Mouse (Mus musculus): ENCODE data around the gene Greb1. TPM values are rescaled to one million over a fixed set of nuclear protein-coding genes. Genes with fewer than 3 reads are reported as not detected.

Greb1 gene
- under 1 TPM in 1 of 2 experiments, not detected in 1; 0.12 TPM for polyA plus RNA-seq (2017; shearing (Covaris generic))

GRCm38 (mm10) chr12:16800259-16800958, at the start of gene Greb1:
TSS of gene Greb1 (minus strand) at chr12:16800886.
- ATAC-seq, result no peak

DNA sequence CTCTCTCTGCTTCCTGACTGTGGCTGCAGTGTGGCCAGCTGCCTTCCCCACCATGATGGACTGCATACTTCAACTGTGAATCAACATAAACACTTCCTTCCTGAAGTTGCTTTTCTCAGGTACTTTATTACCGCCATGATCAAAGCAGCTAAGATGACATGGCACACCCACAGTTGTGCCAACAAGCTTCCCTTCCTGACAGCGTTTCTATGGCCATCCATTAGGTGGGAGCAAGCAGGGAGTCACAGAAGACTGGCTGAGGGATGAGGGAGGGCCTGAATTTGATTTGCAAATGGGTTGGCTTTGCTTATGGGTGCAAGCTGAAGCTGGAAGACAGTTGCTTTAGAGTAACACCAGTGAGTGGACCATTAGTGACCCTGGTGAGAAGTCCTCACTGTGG, 49.1 kb upstream of the Greb1 start:
- ATAC-seq, result no peak

DNA sequence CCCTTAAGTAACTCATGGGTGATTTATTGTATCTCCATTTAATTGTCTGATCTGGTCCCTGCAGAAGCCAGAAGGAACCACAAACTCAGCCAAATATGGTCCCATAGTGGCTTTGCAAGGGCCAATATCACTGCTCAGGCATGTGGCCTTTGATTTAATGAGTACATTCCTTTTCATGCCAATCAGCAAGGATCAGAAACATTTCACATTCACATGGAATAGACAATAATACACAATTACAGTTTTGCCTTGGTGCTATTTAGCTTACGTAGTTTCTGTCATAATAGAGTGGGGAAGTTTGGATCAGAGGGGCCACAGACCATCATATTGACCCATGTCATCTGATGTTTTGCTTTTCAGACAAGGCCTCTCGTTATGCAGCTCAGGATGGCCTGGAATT, 47.8 kb upstream of the Greb1 start:
- no peak for ATAC-seq

GRCm38 (mm10) chr12:16847204-16847792, 46.6 kb upstream of the Greb1 start:
- no peak for ATAC-seq

- ATAC-seq, result no peak
Measured at GRCm38 (mm10) chr12:16844623-16845592, 44.2 kb upstream of the Greb1 start.

DNA sequence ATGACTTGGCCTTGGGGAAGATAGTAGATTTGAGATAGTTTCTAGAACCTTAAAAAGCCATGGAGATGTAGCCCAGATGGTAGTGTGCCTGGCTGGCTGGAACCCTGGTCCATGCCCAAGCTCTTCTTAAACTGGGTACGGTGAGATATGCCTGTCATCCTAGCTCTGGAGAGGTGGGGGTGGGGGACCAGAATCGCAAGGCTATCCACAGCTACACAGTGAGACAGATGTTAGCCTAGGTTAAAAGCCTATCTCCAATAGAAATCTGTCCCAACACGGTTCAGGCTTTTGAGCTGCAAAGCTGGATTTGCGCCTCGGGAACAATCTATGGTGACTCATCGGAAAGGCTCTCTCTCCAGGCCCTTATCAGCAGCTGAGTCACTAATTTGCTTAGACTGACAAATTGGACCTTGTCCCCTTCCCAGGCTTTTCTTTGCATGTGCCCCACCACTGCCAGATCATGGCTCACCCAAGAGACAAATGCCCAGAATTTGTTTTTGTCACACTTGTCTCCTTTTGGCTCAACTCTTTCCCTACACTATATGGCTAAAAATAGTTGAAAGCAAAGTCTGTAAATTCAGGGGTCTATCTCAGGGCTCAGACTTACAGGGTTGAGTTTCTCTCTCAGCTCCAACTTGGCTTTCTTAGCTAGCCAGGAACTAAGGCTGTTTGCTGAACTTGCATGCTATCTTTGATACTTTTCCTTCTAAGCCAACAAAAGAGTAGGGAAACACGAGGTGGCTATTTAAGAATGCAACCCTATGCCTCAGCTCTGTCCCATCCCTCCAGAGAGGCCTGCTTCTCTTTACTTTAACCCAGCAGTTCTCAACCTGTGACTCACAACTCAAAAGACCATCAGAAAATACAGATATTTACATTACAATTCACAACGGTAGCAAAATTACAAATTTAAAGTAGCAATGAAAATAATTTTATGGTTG, 40.4 kb upstream of the Greb1 start:
- ATAC-seq, result no peak

- ATAC-seq, result no peak
Measured at GRCm38 (mm10) chr12:16837766-16838165, 37.1 kb upstream of the Greb1 start.

GRCm38 (mm10) chr12:16836188-16836587, 35.5 kb upstream of the Greb1 start:
- ATAC-seq, result no peak

DNA sequence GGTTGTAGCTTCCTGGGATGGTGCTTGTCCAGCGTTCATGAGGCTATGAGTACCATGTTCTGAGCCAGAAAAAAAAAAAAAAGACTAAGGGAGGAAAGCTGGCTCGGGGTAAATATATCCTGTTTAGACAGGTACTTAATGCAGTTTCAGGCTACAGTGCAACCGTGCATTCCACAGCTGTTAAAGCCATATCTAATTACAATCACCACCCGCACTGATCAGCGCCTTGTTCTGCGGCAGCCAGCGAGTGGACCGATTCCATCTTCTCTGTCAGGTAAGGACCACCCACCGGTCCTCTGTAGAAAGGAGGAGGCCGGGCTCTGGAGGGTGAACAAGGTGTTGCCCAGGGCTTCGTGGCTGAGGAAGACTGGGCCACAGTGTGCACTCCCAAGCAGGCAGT, 34.0 kb upstream of the Greb1 start:
- ATAC-seq, result no peak

- ATAC-seq, result no peak
Measured at GRCm38 (mm10) chr12:16831071-16831470, 30.4 kb upstream of the Greb1 start.

DNA sequence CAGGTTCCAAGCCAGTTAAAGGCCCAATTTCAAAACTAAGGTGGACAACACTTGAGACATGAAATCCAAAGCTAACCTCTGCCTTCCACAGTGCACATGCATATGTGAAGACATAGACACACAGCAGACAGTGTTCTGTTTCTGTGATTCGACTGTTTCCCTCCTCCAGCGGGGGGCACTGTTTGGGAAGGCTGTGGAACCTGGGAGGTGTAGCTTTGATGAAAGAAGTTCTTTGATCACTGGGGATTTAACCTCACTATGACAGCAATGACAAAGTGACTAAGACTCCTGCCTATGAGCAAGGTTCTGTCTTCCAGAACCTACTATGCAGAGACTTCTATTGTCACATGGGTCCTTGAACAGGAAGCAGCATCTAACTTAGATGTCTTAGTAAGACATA, 29.1 kb upstream of the Greb1 start:
- no peak for ATAC-seq

DNA sequence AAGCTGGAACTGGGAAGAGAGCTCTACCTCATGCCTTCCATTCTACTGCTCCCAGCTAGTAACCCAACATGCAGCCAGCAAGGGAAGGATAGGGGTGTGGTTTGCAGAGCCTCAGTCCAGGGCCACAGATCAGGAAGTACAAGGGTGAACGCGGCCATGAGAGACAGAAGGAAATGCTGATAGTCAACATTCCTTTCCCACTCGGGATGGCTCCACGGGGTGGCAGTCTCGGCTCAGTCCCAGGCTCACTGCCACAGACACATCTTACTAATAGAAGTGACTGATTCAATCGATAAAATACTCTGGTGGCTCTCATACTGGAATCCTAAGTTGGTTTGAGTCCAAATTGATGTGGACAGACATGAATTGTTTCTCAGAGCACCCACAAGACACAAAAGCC, 27.8 kb upstream of the Greb1 start:
- no peak for ATAC-seq

DNA sequence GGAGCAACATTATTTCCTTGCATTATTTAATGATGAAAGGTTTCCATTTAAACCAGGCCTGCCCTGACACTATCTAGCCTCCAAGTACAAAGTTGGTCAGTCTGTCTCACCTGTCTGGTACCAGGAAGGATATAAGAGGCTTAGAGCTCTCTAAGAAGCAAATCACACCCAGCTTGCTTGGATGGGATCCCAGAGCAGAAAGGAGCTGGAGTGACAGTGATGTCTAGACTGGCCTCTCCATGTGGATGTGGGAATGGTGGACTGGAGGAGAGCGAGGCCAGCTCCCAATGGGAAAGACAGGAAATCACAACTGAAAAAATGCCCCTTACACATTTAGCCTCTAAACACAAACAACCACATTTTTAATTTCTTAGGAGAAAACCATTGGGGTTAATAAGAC, 23.0 kb upstream of the Greb1 start:
- no peak for ATAC-seq

DNA sequence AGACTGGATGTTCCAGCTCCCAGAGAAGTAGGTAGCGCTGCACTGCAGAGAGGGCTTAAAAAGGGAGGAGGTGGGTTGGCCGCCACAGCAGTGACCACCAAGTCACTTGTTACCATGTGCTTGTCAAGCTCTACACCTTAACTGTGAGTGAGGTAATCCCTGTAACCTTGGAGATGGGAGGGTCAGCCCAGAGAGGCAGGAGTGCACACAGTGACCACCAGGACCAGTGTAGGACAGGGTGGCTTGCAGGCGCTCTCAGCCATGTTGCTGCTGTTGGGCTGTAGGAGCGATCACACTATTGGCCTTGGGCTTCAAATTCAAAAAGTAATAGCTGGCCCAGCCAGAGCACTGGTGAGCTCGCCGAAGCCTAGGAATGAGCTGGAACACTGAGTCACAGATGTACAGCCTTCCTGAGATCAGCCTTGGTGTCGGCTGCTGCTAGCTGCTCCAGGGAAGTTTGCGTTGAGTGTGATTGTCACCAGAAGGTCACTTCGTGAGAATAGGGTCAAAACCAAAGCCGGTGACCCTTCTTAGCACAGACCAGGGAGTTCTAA, 21.6 kb upstream of the Greb1 start:
- ATAC-seq, result no peak

DNA sequence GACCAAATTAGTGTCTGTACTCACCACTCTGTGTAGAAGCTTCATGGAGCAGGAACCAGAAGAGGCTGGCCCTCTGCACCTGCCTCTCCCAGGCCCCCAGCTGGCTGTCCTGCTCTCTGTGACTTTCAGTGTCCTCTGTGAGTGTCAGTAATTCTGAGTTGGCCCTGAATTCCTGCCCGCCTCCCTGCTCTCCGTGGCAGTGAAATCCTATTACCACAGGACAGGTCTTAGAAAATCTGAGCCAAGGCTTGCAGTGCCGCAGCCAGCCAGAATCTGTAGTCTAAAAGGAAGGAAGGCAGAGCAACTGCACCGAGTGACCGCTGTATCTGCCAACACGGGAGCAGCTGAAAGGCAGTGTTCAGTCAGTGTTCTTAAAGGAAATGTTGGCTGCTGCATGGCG, 20.1 kb upstream of the Greb1 start:
- ATAC-seq, result no peak

DNA sequence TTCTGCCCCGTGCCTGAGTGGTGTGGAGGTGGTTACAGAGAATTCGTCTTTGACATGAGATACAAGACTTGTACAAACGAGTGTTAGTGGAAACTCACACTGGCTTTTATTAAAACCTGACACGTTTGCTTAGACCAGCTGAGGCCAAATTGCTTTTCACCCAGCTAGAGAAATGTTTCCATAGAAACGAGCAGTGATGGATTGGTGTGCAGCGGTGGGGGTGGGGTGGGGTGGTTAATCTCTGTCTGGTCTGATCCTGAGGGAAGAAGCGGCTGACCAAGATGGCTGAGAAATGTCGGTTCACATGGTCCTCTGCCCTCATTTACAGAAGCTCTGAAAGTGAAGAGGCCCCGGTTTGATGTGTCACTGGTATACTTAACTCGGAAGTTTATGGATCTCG, 17.8 kb upstream of the Greb1 start:
- no peak for ATAC-seq

DNA sequence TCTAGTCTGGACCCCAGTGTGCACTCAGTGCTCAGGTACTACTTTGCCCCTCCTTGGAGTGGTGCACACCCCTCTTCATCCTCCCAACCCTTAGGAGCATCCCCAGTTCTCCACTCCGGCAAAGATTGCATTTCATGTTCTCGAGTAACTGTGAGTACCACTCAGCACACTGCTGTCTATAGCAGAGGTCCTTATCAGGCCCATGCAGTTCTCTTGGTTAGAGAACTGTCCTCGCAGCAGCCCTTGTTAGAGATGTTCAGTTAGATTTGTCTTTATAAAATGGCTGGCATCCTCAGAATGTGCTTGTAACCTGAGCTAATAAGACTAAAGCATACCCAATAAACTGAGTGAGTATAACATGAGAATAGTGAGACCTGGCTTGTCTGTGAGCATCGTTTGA, 16.5 kb upstream of the Greb1 start:
- ATAC-seq, result no peak

DNA sequence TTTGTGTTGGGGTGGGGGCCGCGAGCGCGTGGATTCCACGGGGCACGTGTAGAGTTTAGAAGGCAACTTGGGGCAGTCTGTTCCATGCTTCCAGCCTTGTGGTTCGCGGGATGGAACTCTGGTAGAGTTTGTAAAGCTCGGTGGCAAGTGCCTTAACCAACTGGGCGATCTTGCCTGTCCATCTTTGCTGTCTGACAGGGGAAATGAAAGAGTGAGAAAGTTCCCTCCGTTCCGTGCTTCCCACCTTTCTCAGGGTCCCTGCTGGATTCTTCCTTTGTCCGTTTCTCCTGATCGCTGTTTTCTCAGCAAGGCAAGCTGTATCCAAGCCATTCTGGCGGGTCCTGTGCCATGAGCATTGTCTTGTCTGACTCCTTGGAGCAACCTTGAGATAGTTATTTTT, 10.8 kb upstream of the Greb1 start:
- no peak for ATAC-seq

- peak; percentile 71 for ATAC-seq
Measured at GRCm38 (mm10) chr12:16810525-16811431, 10.1 kb upstream of the Greb1 start, which contains the start of gene E2f6. TSS of gene E2f6 (plus strand) at chr12:16810963.

DNA sequence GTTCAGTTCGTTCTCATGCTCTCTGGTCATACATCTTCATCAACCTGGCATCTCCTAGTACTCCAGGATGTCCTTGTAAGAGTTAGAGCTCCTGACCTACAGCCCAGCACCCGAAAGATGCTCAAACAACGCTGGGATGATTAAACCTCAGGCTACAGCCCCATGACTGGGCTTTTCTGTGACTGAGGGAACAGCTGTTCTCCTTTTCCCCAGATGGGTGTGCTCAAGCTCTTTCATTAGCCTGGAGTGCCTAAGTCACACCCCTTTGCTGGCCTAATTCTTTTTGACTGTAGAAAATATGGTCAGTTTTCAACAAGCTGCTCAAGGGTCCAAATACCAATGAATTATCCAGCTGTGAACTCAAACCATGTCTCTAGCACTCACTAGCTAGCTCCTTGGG, 7.4 kb upstream of the Greb1 start:
- no peak for ATAC-seq

GRCm38 (mm10) chr12:16805511-16805910, 4.8 kb upstream of the Greb1 start:
- peak; percentile 93 for ATAC-seq

Data from activated CD4-positive, CD25-positive, alpha-beta regulatory T cell, adult 4 months (primary cell).